Mouse (Mus musculus): ENCODE measurements around the gene 9930104L06Rik. TPM values are rescaled to one million over a fixed set of nuclear protein-coding genes. Genes with fewer than 3 reads are reported as not detected.
"Not testable (repeated sequence)": the region's sequence is repeated elsewhere in the genome, so short reads cannot be mapped to it uniquely, and the experiment has no call there.

Gene 9930104L06Rik
- total RNA-seq, 2 experiments from 2014 or later = 18.9 to 20.3 TPM

DNA sequence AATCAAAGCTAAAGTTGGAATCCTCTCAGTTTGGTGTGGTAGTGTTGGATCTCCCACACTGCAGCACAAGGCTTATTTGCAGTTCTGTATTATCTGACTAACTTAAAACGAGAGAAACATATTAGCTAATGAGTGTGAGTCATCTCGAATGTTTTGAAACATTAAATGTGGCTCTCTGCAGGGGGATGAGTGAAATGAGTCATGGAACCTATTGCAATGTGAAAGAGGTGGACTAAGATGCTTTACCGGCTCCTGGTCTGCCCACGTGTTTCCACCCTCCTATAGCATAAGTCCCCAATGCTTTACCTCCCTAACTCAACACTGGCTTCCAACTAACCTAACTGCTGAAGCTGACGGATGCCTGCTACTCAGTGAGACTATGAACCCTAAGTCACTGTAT, 8.7 kb upstream of the 9930104L06Rik start:
- DNase-seq (ENCODE audit: extremely low spot score in 1 of 2, low spot score in 2 of 2) = no peak
- H3K4me3 ChIP-seq = no peak overlapping the region
- no peak for TF ChIP-seq CTCF (IDR thresholded peaks at IDR 0.05)
- H3K27ac ChIP-seq = no peak overlapping the region
- intact Hi-C loops (cut with DNase I) = no loop called here

DNA sequence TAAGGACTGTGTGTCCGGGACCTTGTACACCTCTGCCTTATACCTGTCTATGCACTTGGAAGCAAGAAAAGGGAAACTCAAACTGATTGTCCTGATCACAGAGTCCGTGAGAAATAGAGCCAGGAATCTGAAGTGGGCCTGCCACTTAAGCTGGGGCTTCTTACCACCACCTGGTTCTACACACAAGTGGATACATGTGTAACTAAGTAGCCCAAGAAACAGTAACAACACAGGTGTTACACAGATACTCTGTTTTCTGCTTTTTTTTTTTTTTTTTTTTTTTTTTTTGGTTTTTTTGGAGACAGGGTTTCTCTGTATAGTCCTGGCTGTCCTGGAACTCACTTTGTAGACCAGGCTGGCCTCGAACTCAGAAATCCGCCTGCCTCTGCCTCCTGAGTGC, 2.4 kb downstream of the 9930104L06Rik start, which contains the start of gene Cdca8:
Cdca8 (minus strand) TSS at position 101 of the 400 bp plus-strand sequence.
- H3K4me3 ChIP-seq; DNase-seq (ENCODE audit: extremely low spot score in 1 of 2, low spot score in 2 of 2); H3K27ac ChIP-seq; intact Hi-C loops (cut with DNase I): not testable (repeated sequence)

DNA sequence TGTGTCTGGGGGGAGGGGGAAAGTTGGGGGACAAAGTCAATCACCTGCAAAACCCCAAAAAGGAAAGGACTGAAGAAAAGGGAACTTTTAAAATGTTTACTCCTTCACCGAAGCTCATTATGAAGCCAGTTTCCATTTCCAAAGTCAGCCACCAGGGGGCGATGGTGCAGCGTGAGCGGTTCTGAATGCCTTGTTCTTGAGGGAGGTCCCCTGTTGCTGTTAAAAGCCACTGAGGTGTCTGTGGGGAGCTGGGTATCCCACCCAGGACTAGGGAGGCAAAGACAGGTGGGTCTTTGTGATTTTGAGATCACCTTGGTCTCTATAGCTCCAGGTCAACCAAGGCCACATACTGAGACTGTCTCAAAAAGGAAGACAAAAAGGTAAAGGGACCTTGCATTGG, 6.2 kb downstream of the 9930104L06Rik start:
- no peak overlapping the region for H3K4me3 ChIP-seq
- peak; percentile 81 for TF ChIP-seq CTCF (IDR thresholded peaks at IDR 0.05)

DNA sequence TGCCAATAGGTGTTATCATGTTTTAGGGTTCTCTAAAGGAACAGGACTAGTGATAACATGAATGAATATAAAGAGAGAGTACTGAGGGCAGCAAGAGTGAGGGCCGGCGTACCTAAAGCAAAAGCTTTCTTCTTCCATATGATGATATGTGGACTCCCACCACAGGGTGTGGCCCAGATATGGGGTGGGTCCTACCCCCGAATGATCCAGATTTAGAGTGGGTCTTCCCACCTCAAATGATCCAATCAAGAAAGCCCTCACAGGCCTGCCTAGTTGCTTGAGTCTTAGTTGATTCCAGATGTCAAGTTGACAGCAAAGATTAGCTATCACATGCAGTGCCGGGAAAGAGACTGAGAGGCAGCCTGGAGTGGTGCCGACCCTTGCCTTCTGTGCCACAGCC, 6.9 kb downstream of the 9930104L06Rik start:
- H3K4me3 ChIP-seq = no peak overlapping the region
- DNase-seq (ENCODE audit: extremely low spot score in 1 of 2, low spot score in 2 of 2) = no peak
- intact Hi-C loops (cut with DNase I) = loop anchor here (1.0 kb wide), 1 partner anchor 116 kb away; no protein-coding TSS in a partner anchor
- H3K27ac ChIP-seq = no peak overlapping the region
- no peak for TF ChIP-seq CTCF (IDR thresholded peaks at IDR 0.05)

More for the DNA sequence above, 6.2 kb downstream of the 9930104L06Rik start:
- no peak overlapping the region for H3K27ac ChIP-seq
- peak; percentile 73 to 81 for DNase-seq (ENCODE audit: extremely low spot score in 1 of 2, low spot score in 2 of 2)
- intact Hi-C loops (cut with DNase I) = loop anchor here (1.0 kb wide), 1 partner anchor 116 kb away; no protein-coding TSS in a partner anchor

DNA sequence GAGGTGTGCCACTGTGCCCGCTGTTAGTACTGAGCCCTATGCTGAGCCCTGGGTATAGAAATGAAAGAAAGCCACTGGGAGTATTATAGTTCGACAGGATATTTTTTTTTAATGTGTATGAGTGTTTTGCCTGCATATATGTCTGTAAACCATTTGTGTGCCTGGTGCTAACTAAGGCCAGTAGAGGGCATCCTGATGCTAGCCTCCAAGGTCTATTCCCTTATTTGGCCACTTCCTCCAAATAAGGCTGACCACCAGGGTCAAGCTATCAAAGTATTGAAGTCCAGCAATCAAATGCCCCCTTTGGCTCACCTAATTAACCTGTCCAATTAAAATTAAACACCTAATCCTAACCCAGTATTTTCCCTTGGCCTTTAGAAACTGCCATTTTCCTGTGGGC, 8.1 kb downstream of the 9930104L06Rik start:
- no peak for DNase-seq (ENCODE audit: extremely low spot score in 1 of 2, low spot score in 2 of 2)
- H3K27ac ChIP-seq = no peak overlapping the region
- no peak overlapping the region for H3K4me3 ChIP-seq
- TF ChIP-seq CTCF (IDR thresholded peaks at IDR 0.05) = peak; percentile 40
- intact Hi-C loops (cut with DNase I) = no loop called here

DNA sequence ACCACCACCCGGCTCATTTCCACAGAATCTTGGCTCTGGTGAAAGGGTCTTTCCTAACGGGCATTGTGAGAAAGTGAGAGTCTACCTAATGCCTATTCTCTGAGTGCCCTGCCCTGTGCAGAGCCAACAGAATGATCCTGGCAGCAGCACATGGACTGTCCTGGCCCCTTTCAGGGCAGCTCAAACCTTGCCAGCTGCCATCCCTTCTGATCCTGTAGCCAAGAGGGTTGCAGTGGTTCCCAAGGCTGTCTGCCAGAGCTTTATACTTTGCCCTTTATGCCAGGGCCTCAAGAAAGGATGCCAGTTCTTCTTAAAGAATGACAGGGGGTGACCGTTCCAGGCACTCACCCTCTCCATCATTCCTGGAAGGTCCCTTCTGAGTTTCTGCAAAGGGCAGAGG, 12.6 kb downstream of the 9930104L06Rik start:
- intact Hi-C loops (cut with DNase I) = no loop called here
- no peak for DNase-seq (ENCODE audit: extremely low spot score in 1 of 2, low spot score in 2 of 2)

DNA sequence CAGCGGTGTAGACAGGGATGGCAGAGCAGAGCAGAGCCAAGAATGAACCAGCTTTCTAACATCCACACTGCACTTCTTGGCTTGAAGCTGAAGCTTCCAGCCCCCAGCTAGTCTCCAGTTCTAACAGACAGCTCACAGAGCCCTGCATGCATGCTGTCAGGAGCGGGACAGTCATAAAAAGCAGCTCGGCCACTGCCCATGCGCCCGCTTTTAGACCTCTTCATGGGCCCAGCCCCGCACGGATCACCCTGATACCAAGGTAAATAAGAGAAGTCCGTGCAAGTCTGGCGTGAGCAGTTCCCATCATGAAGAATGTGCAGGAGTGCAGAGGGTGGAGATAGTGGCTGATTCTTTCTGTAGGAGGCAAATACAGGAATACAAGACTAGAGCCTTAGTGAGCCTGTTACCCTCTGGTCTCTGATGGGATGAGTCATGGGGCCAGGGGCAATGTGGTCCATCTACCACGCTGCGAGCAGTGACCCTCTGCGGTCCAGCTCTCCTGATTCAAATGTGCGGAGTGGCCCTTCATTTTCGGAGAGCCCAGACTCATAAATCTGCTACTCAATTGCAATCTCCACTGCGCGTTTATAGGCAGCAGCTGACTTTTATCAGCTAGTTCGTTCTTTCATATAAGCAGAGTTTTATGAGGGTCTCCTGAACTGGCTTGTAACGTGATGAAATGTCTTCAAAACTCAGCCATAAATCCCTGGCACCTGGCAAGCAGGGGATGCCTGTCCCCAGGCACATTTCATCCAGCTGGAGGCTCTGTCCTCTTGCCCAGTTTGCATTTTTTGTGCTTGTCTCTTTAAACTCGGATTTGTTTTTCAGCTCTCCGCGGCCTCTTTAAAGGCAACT, 13.6 kb downstream of the 9930104L06Rik start:
- intact Hi-C loops (cut with DNase I) = no loop called here
- Histone ChIP-seq H3K27ac (no peak overlapping the region), H3K4me3 (no peak overlapping the region)
- no peak for DNase-seq (ENCODE audit: extremely low spot score in 1 of 2, low spot score in 2 of 2)
- no peak for TF ChIP-seq CTCF (IDR thresholded peaks at IDR 0.05)

More for the DNA sequence above, 12.6 kb downstream of the 9930104L06Rik start:
- Histone ChIP-seq H3K27ac (no peak overlapping the region), H3K4me3 (no peak overlapping the region)
- TF ChIP-seq CTCF (IDR thresholded peaks at IDR 0.05) = no peak

DNA sequence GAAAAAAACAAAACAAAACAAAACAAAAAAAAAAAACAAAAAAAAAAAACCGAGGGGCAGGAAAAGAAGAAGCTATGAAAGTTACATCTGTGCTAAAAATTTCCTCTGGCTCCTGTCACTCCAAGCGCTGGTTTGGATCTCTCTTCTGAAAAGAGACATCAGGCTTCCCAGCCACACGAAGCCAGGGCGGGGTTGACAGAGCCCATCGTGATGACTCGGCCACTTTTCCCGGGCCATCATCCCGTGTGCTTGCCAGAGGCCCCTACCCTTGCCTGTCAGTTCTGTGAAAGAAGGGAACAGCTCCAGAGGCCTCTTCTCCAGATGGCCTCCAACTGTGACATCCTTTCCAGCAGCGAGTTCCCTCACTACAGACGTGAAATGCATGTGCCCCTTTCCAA, 14.2 kb downstream of the 9930104L06Rik start:
- intact Hi-C loops (cut with DNase I) = no loop called here
- TF ChIP-seq CTCF (IDR thresholded peaks at IDR 0.05) = no peak
- Histone ChIP-seq H3K4me3 (no peak overlapping the region), H3K27ac (no peak overlapping the region)
- DNase-seq (ENCODE audit: extremely low spot score in 1 of 2, low spot score in 2 of 2) = no peak

DNA sequence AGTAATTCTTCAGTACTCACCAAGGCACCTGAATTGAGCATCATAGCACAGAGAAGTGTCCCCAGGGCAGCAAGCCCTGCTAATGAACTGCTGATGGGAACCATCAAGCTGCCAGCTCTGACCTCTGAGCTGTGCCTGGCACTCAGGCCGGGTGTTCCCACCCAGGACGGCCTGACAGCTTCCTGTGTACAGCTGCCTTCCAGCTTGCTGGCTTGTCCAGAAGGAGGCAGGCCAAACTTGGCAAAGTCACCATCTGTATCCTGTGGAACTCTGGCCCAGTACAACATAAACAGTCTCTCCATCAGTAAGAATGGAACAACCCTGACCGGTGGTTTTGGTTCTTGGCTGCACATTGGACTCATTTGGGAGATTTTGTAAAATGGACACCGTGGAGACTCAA, 16.7 kb downstream of the 9930104L06Rik start:
- intact Hi-C loops (cut with DNase I) = no loop called here

DNA sequence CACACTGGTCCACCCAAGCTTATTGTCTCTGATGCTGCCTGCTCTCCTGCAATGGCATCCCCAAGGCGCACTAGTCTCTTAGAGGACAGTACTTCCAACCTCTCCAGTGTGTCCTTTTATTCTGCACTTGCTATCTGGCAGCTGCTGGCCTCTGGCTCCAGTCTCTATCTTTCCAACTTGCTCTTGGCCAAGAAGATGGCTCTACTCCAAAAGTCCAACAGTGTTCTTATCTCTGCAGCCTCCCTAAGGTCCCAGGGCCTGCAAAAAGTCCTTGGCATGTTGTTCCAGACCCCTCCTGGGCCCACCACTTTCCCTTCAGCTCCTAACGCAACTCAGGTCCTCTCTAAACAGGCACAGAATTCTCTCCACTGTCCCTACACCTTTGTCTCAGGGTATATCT, 20.4 kb downstream of the 9930104L06Rik start:
- intact Hi-C loops (cut with DNase I) = no loop called here
- no peak overlapping the region for H3K27ac ChIP-seq
- no peak for DNase-seq (ENCODE audit: extremely low spot score in 1 of 2, low spot score in 2 of 2)
- H3K4me3 ChIP-seq = no peak overlapping the region
- TF ChIP-seq CTCF (IDR thresholded peaks at IDR 0.05) = no peak

More for the DNA sequence above, 16.7 kb downstream of the 9930104L06Rik start:
- no peak for TF ChIP-seq CTCF (IDR thresholded peaks at IDR 0.05)
- H3K27ac ChIP-seq = no peak overlapping the region
- DNase-seq (ENCODE audit: extremely low spot score in 1 of 2, low spot score in 2 of 2) = no peak
- H3K4me3 ChIP-seq = no peak overlapping the region

DNA sequence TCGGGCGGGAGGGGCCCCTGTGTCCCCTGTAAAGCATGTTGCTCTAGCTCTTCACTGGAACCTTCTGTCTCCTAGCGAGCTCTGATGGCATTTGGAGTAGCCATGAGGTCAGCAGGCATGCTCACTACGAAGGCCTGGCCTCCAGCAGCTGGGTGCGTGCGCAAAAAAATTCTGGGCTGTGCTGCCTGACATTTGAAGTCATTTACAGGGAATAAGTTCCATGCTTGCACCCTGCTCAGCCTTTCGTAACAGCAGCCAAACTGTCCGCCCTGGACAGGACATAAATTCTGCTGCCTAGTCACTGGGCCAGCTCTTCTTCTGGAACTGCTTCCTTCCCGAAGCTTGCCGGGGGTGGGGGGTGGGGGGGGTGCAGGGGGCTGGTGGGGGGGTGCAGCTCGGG, 22.2 kb downstream of the 9930104L06Rik start:
- intact Hi-C loops (cut with DNase I) = no loop called here
- no peak overlapping the region for H3K27ac ChIP-seq
- DNase-seq (ENCODE audit: extremely low spot score in 1 of 2, low spot score in 2 of 2) = no peak
- TF ChIP-seq CTCF (IDR thresholded peaks at IDR 0.05) = no peak
- H3K4me3 ChIP-seq = no peak overlapping the region

DNA sequence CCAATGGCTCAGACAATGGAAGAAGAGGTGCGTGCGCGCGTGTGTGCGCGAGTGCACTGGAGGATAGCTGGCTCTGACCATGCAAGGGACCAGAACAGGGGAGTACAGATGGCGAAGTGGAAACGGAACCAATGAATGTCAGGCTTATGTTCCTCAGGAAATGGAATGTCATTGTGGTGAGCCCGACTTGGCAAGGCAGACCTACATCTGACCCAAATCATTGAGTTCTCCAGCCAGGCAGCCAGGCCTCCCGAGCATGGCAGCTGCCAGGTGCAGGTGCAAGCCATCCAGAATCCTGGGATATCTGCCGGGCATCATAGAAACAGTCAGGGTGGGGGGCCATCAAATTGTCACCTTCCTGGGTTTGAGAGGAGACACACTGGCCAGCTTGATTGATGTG, 24.1 kb downstream of the 9930104L06Rik start:
- Histone ChIP-seq H3K4me3 (no peak overlapping the region), H3K27ac (no peak overlapping the region)
- TF ChIP-seq CTCF (IDR thresholded peaks at IDR 0.05) = no peak
- no peak for DNase-seq (ENCODE audit: extremely low spot score in 1 of 2, low spot score in 2 of 2)
- intact Hi-C loops (cut with DNase I) = no loop called here

DNA sequence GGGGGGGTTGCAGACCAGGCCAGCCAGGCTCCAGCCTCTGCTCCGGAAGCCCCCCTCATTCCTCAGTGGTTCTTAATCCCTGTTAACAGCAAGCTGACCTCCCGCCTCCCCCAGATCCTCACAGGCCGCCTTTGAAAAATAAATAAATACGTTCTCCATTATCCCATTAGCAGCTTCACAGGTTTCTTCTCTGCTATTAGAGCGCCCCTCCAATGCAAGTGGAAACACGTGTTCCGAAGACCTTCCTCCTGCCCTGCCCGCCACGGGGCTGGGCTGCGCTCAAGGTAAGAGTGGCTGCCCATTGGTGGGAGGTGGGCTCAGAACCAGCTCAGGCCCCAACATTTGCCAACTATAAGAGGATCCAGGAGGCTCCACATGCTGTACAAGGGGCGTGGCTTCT, 25.7 kb downstream of the 9930104L06Rik start:
- TF ChIP-seq CTCF (IDR thresholded peaks at IDR 0.05) = no peak
- DNase-seq (ENCODE audit: extremely low spot score in 1 of 2, low spot score in 2 of 2) = no peak
- Histone ChIP-seq H3K27ac (no peak overlapping the region), H3K4me3 (no peak overlapping the region)
- intact Hi-C loops (cut with DNase I) = no loop called here

All from left cerebral cortex, adult 2 months (tissue).